Mouse (Mus musculus) ovary, postnatal 10 days (tissue): ENCODE data around the gene Ltbp1.

ENCODE experiments used
- DNase-seq: peaks from one replicate; pipeline ENCODE4 v3.0.0; 2022; ENCODE audit warnings: low spot score

Ltbp1 gene

GRCm38 (mm10) chr17:75440619-75441018, 435.3 kb downstream of the Ltbp1 start:
- no peak for DNase-seq

GRCm38 (mm10) chr17:75441260-75441830, 436.0 kb downstream of the Ltbp1 start:
- no peak for DNase-seq
